Mouse (Mus musculus) MEL (cell line): ENCODE results near the gene Tmcc3.

ENCODE experiments used
- BHLHE40 ChIP-seq: IDR thresholded peaks from 2 replicates; pipeline ENCODE4 v1.6.1; 2012; ENCODE audit warnings: low read depth, mild to moderate bottlenecking, inconsistent platforms, low read length, improper control_type of control experiment, borderline replicate concordance
- CHD1 ChIP-seq: IDR thresholded peaks from 2 replicates; pipeline ENCODE4 v1.6.1; 2012; ENCODE audit warnings: low read depth, mild to moderate bottlenecking, inconsistent platforms, low read length, improper control_type of control experiment
- CTCF ChIP-seq, 3 experiments: IDR thresholded peaks in 2 of 3; conservative IDR thresholded peaks in 1 of 3; 2 replicates each; pipeline ENCODE4 v1.5.1; 2011 to 2012; ENCODE audit warnings: low read length in 3 of 3, low read depth in 2 of 3, mild to moderate bottlenecking in 2 of 3, improper control_type of control experiment in 1 of 3, inconsistent platforms in 1 of 3, mixed read lengths in 1 of 3, moderate library complexity in 1 of 3; ENCODE audit not compliant: control insufficient read depth in 1 of 3, insufficient read depth in 1 of 3, poor library complexity in 1 of 3, severe bottlenecking in 1 of 3
- GATA1 ChIP-seq: IDR thresholded peaks from 2 replicates; pipeline ENCODE4 v1.6.1; 2011; ENCODE audit warnings: low read depth, low read length, improper control_type of control experiment
- MAZ ChIP-seq: IDR thresholded peaks from 2 replicates; pipeline ENCODE4 v1.6.1; 2012; ENCODE audit warnings: low read depth, mild to moderate bottlenecking, inconsistent platforms, low read length, improper control_type of control experiment
- MEF2A ChIP-seq: IDR thresholded peaks from 2 replicates; pipeline ENCODE4 v1.6.1; 2014; ENCODE audit warnings: low read depth, mild to moderate bottlenecking, inconsistent platforms, low read length, improper control_type of control experiment; ENCODE audit not compliant: poor library complexity, insufficient replicate concordance, severe bottlenecking; ENCODE audit errors: extremely low read depth
- MXI1 ChIP-seq: IDR thresholded peaks from 2 replicates; pipeline ENCODE4 v1.6.1; 2011; ENCODE audit warnings: mild to moderate bottlenecking, low read depth, low read length, improper control_type of control experiment
- POLR2A ChIP-seq, 2 experiments: IDR thresholded peaks; 2 replicates each; pipeline ENCODE4 v1.6.1; 2011 to 2012; ENCODE audit warnings: low read length in 2 of 2, mild to moderate bottlenecking in 2 of 2, control low read depth in 1 of 2, improper control_type of control experiment in 1 of 2, low read depth in 1 of 2, moderate library complexity in 1 of 2; ENCODE audit not compliant: control insufficient read depth in 1 of 2, insufficient read depth in 1 of 2, poor library complexity in 1 of 2
- POLR2AphosphoS2 ChIP-seq: IDR thresholded peaks from 2 replicates; pipeline ENCODE4 v1.6.1; 2011; ENCODE audit warnings: low read length, improper control_type of control experiment
- POLR2AphosphoS5 ChIP-seq: IDR thresholded peaks from 2 replicates; pipeline ENCODE4 v1.6.1; 2012; ENCODE audit warnings: low read depth, borderline replicate concordance, mild to moderate bottlenecking, inconsistent platforms, low read length, moderate library complexity, mixed read lengths
- SMC3 ChIP-seq: IDR thresholded peaks from 2 replicates; pipeline ENCODE4 v1.6.1; 2011; ENCODE audit warnings: low read depth, low read length, improper control_type of control experiment
- TCF12 ChIP-seq: IDR thresholded peaks from 2 replicates; pipeline ENCODE4 v1.6.1; 2014; ENCODE audit warnings: low read depth, mild to moderate bottlenecking, inconsistent platforms, low read length, improper control_type of control experiment, moderate library complexity
- USF1 ChIP-seq: IDR thresholded peaks from 2 replicates; pipeline ENCODE4 v1.6.1; 2014; ENCODE audit warnings: low read depth, mild to moderate bottlenecking, inconsistent platforms, low read length, improper control_type of control experiment, moderate library complexity
- USF2 ChIP-seq, 2 experiments: IDR thresholded peaks; 2 replicates each; pipeline ENCODE4 v1.6.1; 2011 to 2012; ENCODE audit warnings: improper control_type of control experiment in 2 of 2, low read length in 2 of 2, borderline replicate concordance in 1 of 2, inconsistent platforms in 1 of 2, low read depth in 1 of 2, mild to moderate bottlenecking in 1 of 2; ENCODE audit not compliant: insufficient read depth in 1 of 2

GRCm38 (mm10) chr10:94356504-94357169 lies 44.9 kb downstream of the Tmcc3 start:
- no peak for TF ChIP-seq CTCF (IDR thresholded peaks at IDR 0.05 in 2 of 3, conservative IDR thresholded peaks at IDR 0.05 in 1 of 3; ENCODE audit: control insufficient read depth in 1 of 3, insufficient read depth in 1 of 3, low read depth in 2 of 3, low read length in 3 of 3, poor library complexity in 1 of 3, severe bottlenecking in 1 of 3)
- TF ChIP-seq BHLHE40: no peak
- TF ChIP-seq POLR2A (IDR thresholded peaks at IDR 0.05; ENCODE audit: control insufficient read depth in 1 of 2, insufficient read depth in 1 of 2, low read depth in 1 of 2, low read length in 2 of 2, poor library complexity in 1 of 2): no peak
- TF ChIP-seq POLR2AphosphoS5: no peak
- TF ChIP-seq CHD1: no peak
- no peak for TF ChIP-seq GATA1
- no peak for TF ChIP-seq MEF2A
- no peak for TF ChIP-seq MAZ
- TF ChIP-seq POLR2AphosphoS2: no peak
- no peak for TF ChIP-seq SMC3
- TF ChIP-seq TCF12: no peak
- no peak for TF ChIP-seq MXI1
- no peak for TF ChIP-seq USF1
- no peak for TF ChIP-seq USF2 (IDR thresholded peaks at IDR 0.05; ENCODE audit: borderline replicate concordance in 1 of 2, insufficient read depth in 1 of 2, low read depth in 1 of 2, low read length in 2 of 2)
